Mouse (Mus musculus) thymus, adult 2 months (tissue): ENCODE measurements around the gene Pabpc6. TPM values are rescaled to one million over a fixed set of nuclear protein-coding genes. Genes with fewer than 3 reads are reported as not detected.

Experiments used
- DNase-seq: peaks from one replicate; pipeline ENCODE4 v3.0.0; 2021
- H3K27ac ChIP-seq: fragments of 200-500 bp; 2 replicates; pipeline ENCODE4 v1.5.1; 2012; ENCODE audit warnings: low read length, control low read depth; ENCODE audit not compliant: control insufficient read depth, insufficient read depth
- H3K27me3 ChIP-seq: fragments of 200-500 bp; 2 replicates; pipeline ENCODE4 v1.6.1; 2012; ENCODE audit warnings: mild to moderate bottlenecking, low read length, moderate library complexity, mixed read lengths; ENCODE audit not compliant: control insufficient read depth, insufficient read depth
- H3K36me3 ChIP-seq: fragments of 200-500 bp; 2 replicates; pipeline ENCODE4 v1.6.1; 2012; ENCODE audit warnings: mild to moderate bottlenecking, low read length, moderate library complexity; ENCODE audit not compliant: control insufficient read depth, insufficient read depth
- H3K4me1 ChIP-seq: fragments of 200-500 bp; replicated peaks from 2 replicates; pipeline ENCODE4 v1.6.1; 2012; ENCODE audit warnings: low read length; ENCODE audit not compliant: control insufficient read depth, insufficient read depth
- H3K4me3 ChIP-seq: fragments of 200-500 bp; 2 replicates; pipeline ENCODE4 v1.5.1; 2012; ENCODE audit warnings: mild to moderate bottlenecking, low read length, control low read depth, moderate library complexity; ENCODE audit not compliant: control insufficient read depth, insufficient read depth
- CTCF ChIP-seq: fragments of 200-500 bp; IDR thresholded peaks from 2 replicates; pipeline ENCODE4 v1.5.1; 2012; ENCODE audit warnings: mild to moderate bottlenecking, control low read depth, low read length, moderate library complexity, borderline replicate concordance; ENCODE audit not compliant: control insufficient read depth, poor library complexity, insufficient read depth; ENCODE audit errors: extremely low read depth
- POLR2A ChIP-seq: fragments of 200-500 bp; IDR thresholded peaks from 2 replicates; pipeline ENCODE4 v1.6.1; 2012; ENCODE audit warnings: mild to moderate bottlenecking, low read length, control low read depth, moderate library complexity; ENCODE audit not compliant: control insufficient read depth, poor library complexity, insufficient read depth; ENCODE audit errors: extremely low read depth
- WGBS: fragments of 180-500 bp; shearing (Covaris S2); methylation state at CpG from one replicate; pipeline ENCODE4 v1.1.7; 2018; 5-methylcytosine and 5-hydroxymethylcytosine counted together
- polyA plus RNA-seq: library from polyadenylated mRNA; depleted of rRNA; stranded (reverse); fragments of >200 nt; gene quantifications from 2 replicates; pipeline ENCODE4 v1.2.3, GENCODE M21; 2012; rRNA removed

Pabpc6 gene
- polyA plus RNA-seq, 1 experiment: 0.05 TPM

DNA sequence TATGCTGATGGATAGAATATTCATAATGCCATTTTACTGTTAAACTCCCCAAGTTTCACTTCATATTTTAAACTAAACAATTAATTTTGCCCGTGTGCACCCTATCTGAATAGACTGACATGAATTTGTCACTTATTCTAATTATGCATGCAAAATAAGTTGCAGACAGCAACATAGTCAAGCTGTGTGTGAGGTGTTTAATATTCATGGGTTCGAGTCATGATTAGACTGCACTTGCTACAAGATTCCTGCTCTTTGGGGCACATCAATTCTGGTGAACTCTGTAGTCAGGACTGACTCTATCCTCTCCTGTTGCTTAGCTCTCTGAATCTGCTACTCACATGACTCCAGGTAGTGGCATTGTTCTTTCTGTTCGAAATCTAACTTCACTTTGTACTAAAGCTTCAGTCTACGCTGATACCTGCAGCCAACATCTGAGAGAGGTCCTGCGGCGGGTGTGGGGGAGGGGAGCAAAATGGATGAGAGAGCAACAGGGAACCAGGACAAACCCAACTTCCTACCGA lies 25.8 kb downstream of the Pabpc6 start:
- TF ChIP-seq CTCF: no peak
- TF ChIP-seq POLR2A: no peak
- WGBS: 87% methylated on average over 7 of the region's 7 CpGs
- no peaks in the 10 kb centered on the region for H3K4me1 ChIP-seq
- no peak for DNase-seq
- H3K27ac ChIP-seq: no peak overlapping the region
- H3K27me3 ChIP-seq: no peaks in the 10 kb centered on the region
- H3K4me3 ChIP-seq: no peak overlapping the region
- H3K36me3 ChIP-seq: no peaks in the 10 kb centered on the region

DNA sequence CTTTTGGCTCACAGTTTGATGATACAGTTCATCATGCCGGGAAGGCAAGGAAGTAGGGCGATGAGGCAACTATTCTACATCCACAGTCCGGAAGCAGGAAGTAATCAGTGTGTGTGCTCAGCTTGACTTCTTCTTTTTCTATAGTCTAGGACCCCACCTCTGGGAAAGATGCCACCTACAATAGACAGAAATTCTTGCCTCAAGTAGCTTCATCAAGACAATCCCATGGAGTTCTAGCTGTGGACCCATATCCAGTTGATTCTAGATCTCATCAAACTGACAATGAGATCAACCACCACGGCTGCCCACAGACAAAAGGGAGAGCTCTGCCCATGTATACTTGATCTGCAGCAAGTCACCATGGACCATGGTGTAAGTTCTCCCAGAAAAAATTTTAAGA lies 32.5 kb downstream of the Pabpc6 start:
- Histone ChIP-seq H3K4me3 (no peak overlapping the region), H3K36me3 (no peaks in the 10 kb centered on the region), H3K27ac (no peak overlapping the region), H3K4me1 (no peaks in the 10 kb centered on the region), H3K27me3 (no peaks in the 10 kb centered on the region)
- 90% methylated on average over 4 of the region's 4 CpGs for WGBS
- TF ChIP-seq CTCF: no peak
- TF ChIP-seq POLR2A: no peak
- DNase-seq: no peak

DNA sequence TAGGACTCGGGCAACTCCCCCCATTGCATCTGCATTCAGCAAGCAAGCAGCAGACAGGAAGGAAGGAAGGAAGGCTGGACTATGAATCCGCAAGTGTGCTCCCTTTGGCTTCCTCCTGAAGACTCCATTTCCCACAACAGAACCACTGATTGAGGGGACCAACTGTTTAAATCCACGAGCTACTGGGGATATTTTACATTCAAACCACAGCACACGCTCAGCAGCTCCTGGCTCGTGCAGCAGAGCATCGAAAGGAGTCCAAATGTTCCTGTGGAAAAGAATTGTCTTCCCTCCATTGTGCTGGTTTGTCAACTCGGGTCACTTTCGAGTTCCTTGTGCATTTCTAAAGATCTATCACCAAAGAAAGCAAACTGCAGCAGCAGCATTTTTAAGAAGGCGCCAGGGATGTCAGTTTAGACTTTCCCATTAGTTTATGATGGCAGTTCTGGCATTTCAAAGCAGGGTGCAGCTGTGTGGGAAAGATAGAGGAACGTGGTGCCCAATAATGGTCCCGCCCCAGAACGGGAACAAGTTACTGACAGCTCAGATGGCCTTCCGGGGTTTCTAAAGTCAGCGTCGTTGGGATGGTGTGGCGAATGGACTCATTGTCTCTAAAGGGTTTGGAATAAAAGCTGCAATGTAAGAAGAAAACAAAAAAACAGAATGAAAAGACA lies 36.8 kb downstream of the Pabpc6 start:
- WGBS: 45% methylated on average over 16 of the region's 16 CpGs
- TF ChIP-seq POLR2A: no peak
- no peak for TF ChIP-seq CTCF

DNA sequence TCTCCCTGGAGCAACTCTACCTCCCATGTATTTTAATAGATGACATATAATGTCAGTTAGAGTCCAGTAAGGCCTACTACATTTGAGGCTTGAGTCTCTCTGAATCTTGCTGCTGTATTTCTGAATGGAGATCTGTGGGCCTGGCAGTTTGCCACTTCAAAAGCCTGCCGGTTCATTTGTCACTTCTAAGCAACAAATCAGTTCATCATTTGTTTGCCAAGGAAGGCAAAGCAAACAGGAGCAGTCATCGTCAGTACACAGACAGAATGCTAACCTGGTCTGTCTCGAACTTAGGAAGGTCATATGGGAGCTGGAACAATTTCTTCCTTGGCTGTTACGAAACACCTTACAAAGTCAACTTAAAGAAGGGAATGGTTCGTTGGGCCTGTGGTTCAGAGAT lies 37.4 kb downstream of the Pabpc6 start:
- WGBS: 75% methylated on average over 5 of the region's 5 CpGs
- Histone ChIP-seq H3K36me3 (no peaks in the 10 kb centered on the region), H3K4me3 (no peak overlapping the region), H3K4me1 (no peaks in the 10 kb centered on the region), H3K27me3 (no peaks in the 10 kb centered on the region), H3K27ac (no peak overlapping the region)
- TF ChIP-seq POLR2A: no peak
- TF ChIP-seq CTCF: no peak
- no peak for DNase-seq

More for the DNA sequence above, 36.8 kb downstream of the Pabpc6 start:
- H3K4me1 ChIP-seq: no peaks in the 10 kb centered on the region
- H3K27ac ChIP-seq: no peak overlapping the region
- DNase-seq: no peak
- no peaks in the 10 kb centered on the region for H3K27me3 ChIP-seq
- no peak overlapping the region for H3K4me3 ChIP-seq
- no peaks in the 10 kb centered on the region for H3K36me3 ChIP-seq

GRCm38 (mm10) chr17:9631081-9631480 lies 38.4 kb downstream of the Pabpc6 start:
- 98% methylated on average over 1 of the region's 1 CpGs for WGBS
- DNase-seq: no peak
- Histone ChIP-seq H3K27me3 (no peaks in the 10 kb centered on the region), H3K27ac (no peak overlapping the region), H3K4me3 (no peak overlapping the region), H3K36me3 (no peaks in the 10 kb centered on the region), H3K4me1 (no peaks in the 10 kb centered on the region)
- TF ChIP-seq CTCF (no peak), POLR2A (no peak)

DNA sequence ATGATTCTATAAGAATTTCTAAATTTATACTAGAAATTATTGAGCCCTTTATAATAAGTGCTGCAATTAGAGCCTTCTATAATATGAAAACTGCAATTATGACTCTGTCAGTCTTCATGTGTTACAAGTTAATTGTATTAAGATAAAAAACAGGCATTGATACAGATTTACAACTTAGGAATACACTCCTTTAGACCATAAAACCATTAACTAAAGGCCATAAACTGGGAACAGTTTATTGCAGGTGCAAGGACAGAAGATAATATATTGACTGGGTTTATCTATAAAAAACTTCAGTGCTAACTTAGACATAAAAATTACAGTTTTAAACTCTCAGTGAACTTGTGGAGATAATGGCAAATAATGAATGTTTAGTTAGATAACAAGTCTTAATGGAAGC lies 42.5 kb downstream of the Pabpc6 start:
- Histone ChIP-seq H3K36me3 (no peaks in the 10 kb centered on the region), H3K4me3 (no peak overlapping the region), H3K27ac (no peak overlapping the region), H3K4me1 (no peaks in the 10 kb centered on the region), H3K27me3 (no peaks in the 10 kb centered on the region)
- DNase-seq: no peak
- TF ChIP-seq CTCF: no peak
- no peak for TF ChIP-seq POLR2A

Other genes starting within 250 kb of the Pabpc6 start
- gene Gm17728, start 247.7 kb downstream of the Pabpc6 start, polyA plus RNA-seq: not detected in 2 replicates